Mouse (Mus musculus) myocyte (in vitro differentiated cells): ENCODE measurements around the gene Sclt1.
"Not testable (repeated sequence)": the region's sequence is repeated elsewhere in the genome, so short reads cannot be mapped to it uniquely, and the experiment has no call there.

Experiments used
- POLR2A ChIP-seq: IDR thresholded peaks from one replicate; pipeline ENCODE4 v1.6.1; 2011; ENCODE audit warnings: low read depth, mild to moderate bottlenecking, control low read depth, moderate library complexity; ENCODE audit not compliant: insufficient read length
- USF1 ChIP-seq: IDR thresholded peaks from one replicate; pipeline ENCODE4 v1.6.1; 2011; ENCODE audit warnings: low read depth, mild to moderate bottlenecking, control low read depth, moderate library complexity

- TF ChIP-seq USF1, POLR2A: not testable (repeated sequence)
Observed at GRCm38 (mm10) chr3:41690114-41690640, 52.1 kb downstream of the Sclt1 start.
